Mouse (Mus musculus) heart, postnatal 25 days (tissue): ENCODE measurements around the gene Slc39a7. TPM values are rescaled to one million over a fixed set of nuclear protein-coding genes. Genes with fewer than 3 reads are reported as not detected.

Experiments
- microRNA-seq: library from miRNA; unstranded; fragments of <30 nt; microRNA quantifications from one replicate; pipeline ENCODE4 v1.2.0, GENCODE M21; 2022
- total RNA-seq, 2 experiments: library from RNA; stranded (reverse); gene quantifications; 2 replicates each; pipeline ENCODE4 v1.2.3; 2021

Slc39a7 gene
- total RNA-seq, 2 experiments from 2014 or later: 60.4 to 61.3 TPM

Small RNA genes lying within 50 kb of the gene (microRNA-seq; reads per million reads assigned to microRNA genes)
- not detected for gene Mir219a-1
- not detected for gene Mir219c

Other genes with a start within 250 kb of the Slc39a7 start
- 10 to 100 TPM in 1 of 2 experiments, 1 to 10 TPM in 1; 8.4 to 21.7 TPM for gene Angptl4, start 249.9 kb downstream of the Slc39a7 start, total RNA-seq
- 10 to 100 TPM; 55.0 to 69.3 TPM for gene Kank3, start 221.2 kb downstream of the Slc39a7 start, total RNA-seq
- 100 to 1,000 TPM; 707 to 763 TPM for gene Rps28, start 207.1 kb downstream of the Slc39a7 start, total RNA-seq
- 100 to 1,000 TPM; 599 to 648 TPM for gene Ndufa7, start 207.1 kb downstream of the Slc39a7 start, total RNA-seq
- gene Cd320, start 188.6 kb downstream of the Slc39a7 start, total RNA-seq: 10 to 100 TPM; 30.6 to 31.9 TPM
- not detected for gene Gm7029, start 157.8 kb downstream of the Slc39a7 start, total RNA-seq
- 1 to 10 TPM; 1.4 to 1.8 TPM for gene Kifc1, start 141.0 kb downstream of the Slc39a7 start, total RNA-seq
- not detected for gene Platr17, start 126.5 kb downstream of the Slc39a7 start, total RNA-seq
- 10 to 100 TPM; 14.3 to 17.5 TPM for gene Daxx, start 122.3 kb downstream of the Slc39a7 start, total RNA-seq
- gene Tapbp, start 115.8 kb downstream of the Slc39a7 start, total RNA-seq: 100 to 1,000 TPM in 1 of 2 experiments, 10 to 100 TPM in 1; 93.5 to 104 TPM
- 10 to 100 TPM; 15.5 to 19.4 TPM for gene Zbtb22, start 115.8 kb downstream of the Slc39a7 start, total RNA-seq
- gene Rgl2, start 102.1 kb downstream of the Slc39a7 start, total RNA-seq: 10 to 100 TPM; 38.2 to 44.6 TPM
- 10 to 100 TPM; 70.7 to 77.3 TPM for gene Pfdn6, start 91.3 kb downstream of the Slc39a7 start, total RNA-seq
- gene Wdr46, start 91.0 kb downstream of the Slc39a7 start, total RNA-seq: 10 to 100 TPM in 1 of 2 experiments, 1 to 10 TPM in 1; 9.3 to 10.2 TPM
- gene B3galt4, start 80.2 kb downstream of the Slc39a7 start, total RNA-seq: 1 to 10 TPM; 1.7 to 1.9 TPM
- gene Vps52, start 75.9 kb downstream of the Slc39a7 start, total RNA-seq: 10 to 100 TPM; 39.2 to 39.4 TPM
- gene Rps18, start 75.7 kb downstream of the Slc39a7 start, total RNA-seq: 100 to 1,000 TPM; 408 to 435 TPM
- gene H2-K1, start 31.3 kb downstream of the Slc39a7 start, total RNA-seq: 10 to 100 TPM; 59.9 to 88.2 TPM
- gene Ring1, start 7.0 kb downstream of the Slc39a7 start, total RNA-seq: 10 to 100 TPM; 12.6 to 13.2 TPM
- gene H2-Ke6, start 3.6 kb downstream of the Slc39a7 start, total RNA-seq: 100 to 1,000 TPM in 1 of 2 experiments, 10 to 100 TPM in 1; 98.1 to 100 TPM
- 10 to 100 TPM; 40.5 to 42.1 TPM for gene Rxrb, start 130 bp upstream of the Slc39a7 start, total RNA-seq
- gene Col11a2, start 7.8 kb upstream of the Slc39a7 start, total RNA-seq: 1 to 10 TPM; 1.1 to 2.2 TPM
- not detected for gene H2-Oa, start 60.7 kb upstream of the Slc39a7 start, total RNA-seq
- gene H2-DMa, start 87.9 kb upstream of the Slc39a7 start, total RNA-seq: 1 to 10 TPM; 3.7 to 4.5 TPM
- 10 to 100 TPM; 72.9 to 75.8 TPM for gene Brd2, start 91.0 kb upstream of the Slc39a7 start, total RNA-seq
- gene H2-DMb2, start 111.6 kb upstream of the Slc39a7 start, total RNA-seq: 1 to 10 TPM in 1 of 2 experiments, under 1 TPM in 1; 0.91 to 1.6 TPM
- gene H2-DMb1, start 121.4 kb upstream of the Slc39a7 start, total RNA-seq: 1 to 10 TPM; 1.1 to 1.3 TPM
- gene Tap1, start 155.9 kb upstream of the Slc39a7 start, total RNA-seq: 1 to 10 TPM; 3.9 to 5.5 TPM
- 1 to 10 TPM; 5.4 to 8.5 TPM for gene Psmb9, start 156.1 kb upstream of the Slc39a7 start, total RNA-seq
- 10 to 100 TPM in 1 of 2 experiments, 1 to 10 TPM in 1; 9.7 to 11.8 TPM for gene Psmb8, start 166.0 kb upstream of the Slc39a7 start, total RNA-seq
- gene Tap2, start 171.8 kb upstream of the Slc39a7 start, total RNA-seq: 10 to 100 TPM; 21.2 to 22.0 TPM
- 1 to 10 TPM in 1 of 2 experiments, under 1 TPM in 1; 0.70 to 1.5 TPM for gene H2-Ob, start 207.2 kb upstream of the Slc39a7 start, total RNA-seq
- 10 to 100 TPM in 1 of 2 experiments, 1 to 10 TPM in 1; 9.2 to 12.6 TPM for gene H2-Ab1, start 226.0 kb upstream of the Slc39a7 start, total RNA-seq